Mouse (Mus musculus) MN1 (cell line): ENCODE measurements around the gene Cacna2d1.

Source experiments
- DNase-seq: peaks from one replicate; pipeline ENCODE4 v3.0.0-alpha.2; 2016; ENCODE audit warnings: low spot score

The Cacna2d1 gene

GRCm38 (mm10) chr5:16056795-16057194, 122.3 kb downstream of the Cacna2d1 start:
- no peak for DNase-seq

DNA sequence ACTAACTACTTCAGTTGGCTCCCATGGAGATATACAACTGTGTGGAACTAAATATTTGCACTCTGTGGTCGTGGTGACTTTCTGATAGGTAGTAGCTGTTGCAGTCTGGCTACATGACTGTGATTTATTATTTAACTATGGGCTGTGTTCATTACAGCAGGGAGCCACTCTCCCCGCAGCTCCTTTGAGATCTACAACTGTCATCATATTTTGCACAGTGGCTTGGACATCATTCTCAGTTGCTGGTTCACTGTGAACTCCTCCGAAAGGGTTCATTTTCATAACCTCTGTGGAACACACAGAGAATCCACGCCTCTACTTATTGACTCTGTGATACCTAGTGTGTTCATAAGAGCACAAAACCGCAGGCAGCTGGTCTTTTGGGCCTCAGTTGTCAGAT, 128.3 kb downstream of the Cacna2d1 start:
- DNase-seq: no peak

DNA sequence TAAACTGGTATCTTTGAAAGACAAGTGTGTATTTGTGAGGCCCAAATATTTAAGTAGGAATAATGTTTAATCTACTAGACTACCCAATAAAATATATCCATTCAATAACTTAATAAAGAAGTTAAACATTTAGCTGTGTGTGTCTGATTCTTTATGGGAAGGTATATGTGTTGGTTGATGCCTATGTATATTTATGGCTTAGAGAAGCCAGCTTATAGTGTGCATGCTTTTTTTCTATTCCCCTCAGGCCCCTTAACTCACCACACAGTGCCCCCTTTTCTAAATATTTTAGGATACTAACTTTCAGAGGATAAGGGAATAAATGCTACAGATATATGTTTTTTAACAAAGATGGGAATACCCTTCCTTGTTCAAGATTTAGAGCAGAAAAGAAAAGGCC, 128.8 kb downstream of the Cacna2d1 start:
- no peak for DNase-seq

DNA sequence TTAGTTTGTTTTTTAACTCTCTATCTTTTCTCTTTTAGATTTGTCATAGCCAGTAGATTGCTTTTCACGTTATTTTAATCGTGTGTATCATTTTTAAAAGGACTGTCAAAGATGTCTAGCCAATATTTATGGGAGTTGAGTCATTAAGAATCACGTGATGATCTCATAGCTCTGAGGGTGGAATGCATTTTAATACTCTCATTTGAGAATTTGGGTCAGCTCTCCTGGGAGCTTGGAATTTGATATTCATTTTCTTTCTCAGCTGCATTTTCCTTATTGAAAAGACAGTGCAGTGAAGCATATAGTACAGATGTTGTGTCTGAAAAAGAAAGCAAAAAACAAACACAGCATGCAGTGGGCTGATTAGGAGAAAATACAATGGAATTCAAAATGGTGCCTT, 129.5 kb downstream of the Cacna2d1 start:
- no peak for DNase-seq

- DNase-seq: no peak
Measured at GRCm38 (mm10) chr5:16065816-16066215, 131.3 kb downstream of the Cacna2d1 start.

GRCm38 (mm10) chr5:16082253-16082652, 147.8 kb downstream of the Cacna2d1 start:
- no peak for DNase-seq

DNA sequence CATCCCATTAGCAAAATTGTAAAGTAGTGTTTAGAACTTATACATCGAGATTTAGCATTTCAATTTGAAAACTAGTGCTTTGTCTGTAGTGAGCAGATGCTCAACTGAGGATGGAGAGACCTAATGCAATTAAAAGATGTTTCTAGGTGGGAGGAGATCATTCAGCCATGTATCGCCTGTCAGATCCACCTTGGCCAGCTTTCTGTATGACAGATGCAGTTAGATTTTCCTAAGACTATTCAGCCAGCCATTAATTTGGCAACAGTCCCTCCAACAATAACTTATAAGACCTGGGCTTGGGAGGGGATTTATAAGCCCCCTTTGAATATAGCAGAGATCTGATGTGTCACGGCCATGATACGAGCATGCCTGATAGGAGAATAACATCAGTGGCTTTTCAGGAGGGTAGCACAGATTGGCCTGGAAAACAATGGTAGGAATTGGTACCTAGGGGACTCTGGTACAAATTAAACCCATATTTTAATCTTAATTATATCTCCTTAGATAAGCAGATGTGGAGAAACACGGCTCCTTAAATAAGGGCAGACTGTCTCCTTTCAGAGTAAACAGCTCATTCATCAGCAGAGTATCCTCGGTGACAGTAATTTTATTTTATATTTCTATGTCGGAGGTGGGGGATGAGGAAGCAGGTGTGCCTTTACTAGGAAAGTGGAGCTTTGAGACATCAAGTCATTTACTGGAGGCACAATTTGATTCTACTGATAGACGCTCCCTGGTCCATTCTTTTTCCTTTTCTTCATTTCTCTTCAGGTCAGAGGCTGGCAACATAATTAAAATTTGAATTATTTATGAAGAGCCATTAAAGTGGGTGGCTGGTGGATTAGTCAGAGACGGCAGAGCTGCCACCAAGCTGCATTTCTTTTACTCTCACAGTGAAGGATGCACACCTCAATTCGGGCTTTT, 152.8 kb downstream of the Cacna2d1 start:
- DNase-seq: no peak

- DNase-seq: no peak
Measured at GRCm38 (mm10) chr5:16087995-16088394, 153.5 kb downstream of the Cacna2d1 start.

DNA sequence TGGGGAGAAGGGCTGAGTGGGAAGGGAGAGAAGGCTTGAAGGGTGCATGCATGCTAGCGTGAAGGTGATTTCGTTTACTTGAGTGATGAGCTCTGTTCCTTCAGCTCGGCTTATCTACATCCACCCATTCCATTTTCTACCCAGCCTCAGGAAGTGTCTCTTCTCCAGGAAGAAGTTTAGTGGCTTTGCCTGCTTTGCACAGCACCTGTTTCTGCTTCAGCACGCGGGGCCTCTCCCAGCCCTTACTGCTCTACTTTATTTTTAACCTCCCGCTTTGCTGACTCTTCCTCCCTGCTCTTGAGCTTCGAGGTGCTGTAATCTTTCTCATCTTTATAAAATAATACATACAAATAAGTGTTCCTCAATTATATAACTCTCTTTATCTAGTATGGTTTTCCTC, 158.0 kb downstream of the Cacna2d1 start:
- no peak for DNase-seq

DNA sequence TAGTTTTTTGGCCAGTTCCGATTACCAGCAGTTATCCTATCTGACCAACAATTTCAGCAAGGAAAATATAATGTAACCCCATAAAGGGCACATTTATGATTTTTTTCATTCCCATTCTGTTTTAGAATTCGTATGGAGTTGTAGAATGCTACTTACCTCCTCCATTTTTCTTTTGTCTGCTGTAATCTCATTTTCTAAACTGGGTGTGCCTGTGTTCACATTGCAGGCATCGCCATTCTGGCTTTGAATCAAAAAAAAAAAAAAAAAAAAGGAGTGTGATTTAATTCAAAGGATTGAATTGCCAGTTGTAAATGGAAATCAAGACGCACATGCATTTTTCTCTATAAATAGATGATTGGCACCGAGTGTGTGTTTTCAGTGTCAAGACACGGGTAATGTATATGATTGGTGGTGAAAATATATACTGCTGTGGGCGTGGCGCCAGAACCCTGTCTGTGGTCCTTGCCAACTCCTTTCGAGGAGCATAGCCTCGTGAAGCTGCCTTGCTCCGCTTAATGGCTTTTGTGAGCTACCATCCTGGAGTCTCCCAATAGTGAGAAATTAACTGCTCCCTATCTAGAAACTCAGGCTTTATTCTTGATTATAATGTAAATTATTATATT, 158.7 kb downstream of the Cacna2d1 start:
- DNase-seq: no peak

DNA sequence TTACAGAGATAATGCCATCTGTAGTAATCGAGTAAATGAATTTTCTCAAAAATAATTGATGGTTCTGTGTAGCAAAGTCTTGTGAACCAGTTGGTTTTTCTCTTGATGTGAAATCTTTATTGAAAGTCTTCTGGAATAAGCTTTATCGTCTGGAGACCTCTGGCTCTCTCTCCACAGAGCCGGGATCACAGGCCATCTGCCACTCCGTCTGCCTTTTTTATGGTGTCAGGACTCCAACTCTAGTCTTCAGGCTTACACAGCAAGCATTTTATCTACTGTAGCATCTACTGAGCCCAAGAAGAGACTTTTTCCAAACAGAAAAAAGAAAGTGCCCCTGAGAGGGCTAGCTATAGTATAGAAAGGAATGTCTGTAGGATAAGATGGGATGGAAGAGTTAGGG, 160.9 kb downstream of the Cacna2d1 start:
- no peak for DNase-seq

GRCm38 (mm10) chr5:16098766-16099165, 164.3 kb downstream of the Cacna2d1 start:
- DNase-seq: no peak

- no peak for DNase-seq
Measured at GRCm38 (mm10) chr5:16101820-16102219, 167.3 kb downstream of the Cacna2d1 start.

DNA sequence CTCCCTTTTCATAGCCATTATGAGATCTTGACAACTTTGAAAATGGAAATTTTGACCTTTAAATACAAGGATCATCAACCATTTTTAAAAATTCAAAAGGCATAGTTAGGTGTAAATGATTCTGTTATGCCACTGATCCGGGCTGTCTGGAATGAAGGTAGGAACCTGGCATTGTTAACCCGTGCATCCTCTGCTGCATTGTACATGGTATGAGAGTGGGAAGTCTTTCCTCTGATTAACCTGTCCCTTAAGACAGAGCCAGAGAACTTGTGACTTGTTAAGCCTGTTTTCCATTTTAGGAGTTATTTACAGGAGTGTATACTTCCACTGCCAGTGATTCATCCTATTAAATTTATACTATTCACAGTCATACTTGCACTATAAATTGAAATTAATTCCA, 171.2 kb downstream of the Cacna2d1 start:
- no peak for DNase-seq

GRCm38 (mm10) chr5:16110643-16111042, 176.2 kb downstream of the Cacna2d1 start:
- no peak for DNase-seq

- no peak for DNase-seq
Measured at GRCm38 (mm10) chr5:16113879-16114278, 179.4 kb downstream of the Cacna2d1 start.

- DNase-seq: no peak
Measured at GRCm38 (mm10) chr5:16121334-16121733, 186.8 kb downstream of the Cacna2d1 start.

GRCm38 (mm10) chr5:16122110-16122509, 187.6 kb downstream of the Cacna2d1 start:
- DNase-seq: no peak

GRCm38 (mm10) chr5:16134286-16135094, 200.0 kb downstream of the Cacna2d1 start:
- no peak for DNase-seq

- no peak for DNase-seq
Measured at GRCm38 (mm10) chr5:16135986-16136385, 201.5 kb downstream of the Cacna2d1 start.

GRCm38 (mm10) chr5:16136839-16137238, 202.3 kb downstream of the Cacna2d1 start:
- no peak for DNase-seq

GRCm38 (mm10) chr5:16146602-16147001, 212.1 kb downstream of the Cacna2d1 start:
- no peak for DNase-seq
